Mouse (Mus musculus): ENCODE data around the gene Mbnl2. TPM values are rescaled to one million over a fixed set of nuclear protein-coding genes. Genes with fewer than 3 reads are reported as not detected.

The Mbnl2 gene
- total RNA-seq (2023): 73.5 TPM

DNA sequence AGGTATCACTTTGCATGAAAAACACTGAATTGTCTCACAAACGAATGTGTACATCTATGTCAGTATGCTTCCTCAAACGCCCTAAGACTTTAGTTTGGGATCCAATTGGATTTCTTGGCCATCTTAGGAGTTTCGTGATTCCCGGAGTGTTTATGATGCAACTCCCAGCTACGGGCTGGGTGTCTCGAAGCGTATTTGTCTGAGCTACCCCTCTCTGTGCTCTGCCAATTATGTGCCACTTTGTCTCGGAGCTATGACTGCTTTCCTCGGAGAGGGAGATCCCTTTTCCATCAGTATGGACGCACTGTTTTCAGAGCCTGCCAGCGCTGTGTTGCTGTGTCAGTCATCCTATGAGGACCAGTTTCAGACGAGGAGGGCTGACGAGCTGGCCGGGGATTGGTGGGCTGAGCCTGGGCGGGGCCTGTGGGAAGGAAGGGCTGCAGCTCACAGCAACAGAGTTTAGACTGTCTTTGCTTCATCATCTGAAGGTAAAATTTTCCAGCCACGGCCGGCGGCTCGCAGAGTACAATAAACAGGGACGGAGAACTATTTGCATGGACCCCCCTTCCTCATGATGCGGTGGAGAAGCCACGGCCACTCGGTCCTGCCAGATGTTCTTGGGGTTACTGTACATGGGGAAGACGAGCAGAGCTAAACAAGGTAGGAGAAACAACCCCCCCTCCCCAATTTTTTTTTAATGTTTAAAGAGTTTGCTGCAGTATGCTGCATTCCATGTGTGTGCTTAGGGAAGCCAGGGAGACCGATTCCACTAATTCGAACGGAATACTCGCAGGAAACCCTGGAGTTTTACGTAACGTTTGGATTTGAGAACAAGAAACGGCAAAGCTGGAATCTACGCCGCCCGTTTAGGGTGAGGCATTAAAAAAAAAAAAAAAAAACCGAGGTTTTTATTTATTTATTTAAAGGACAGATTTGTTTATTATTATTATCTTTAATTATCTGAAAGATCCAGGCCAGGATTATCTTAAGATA is at the start of gene Mbnl2:
Gene Mbnl2 (plus strand): TSS at position 424 of the 993 bp plus-strand sequence.

DNA sequence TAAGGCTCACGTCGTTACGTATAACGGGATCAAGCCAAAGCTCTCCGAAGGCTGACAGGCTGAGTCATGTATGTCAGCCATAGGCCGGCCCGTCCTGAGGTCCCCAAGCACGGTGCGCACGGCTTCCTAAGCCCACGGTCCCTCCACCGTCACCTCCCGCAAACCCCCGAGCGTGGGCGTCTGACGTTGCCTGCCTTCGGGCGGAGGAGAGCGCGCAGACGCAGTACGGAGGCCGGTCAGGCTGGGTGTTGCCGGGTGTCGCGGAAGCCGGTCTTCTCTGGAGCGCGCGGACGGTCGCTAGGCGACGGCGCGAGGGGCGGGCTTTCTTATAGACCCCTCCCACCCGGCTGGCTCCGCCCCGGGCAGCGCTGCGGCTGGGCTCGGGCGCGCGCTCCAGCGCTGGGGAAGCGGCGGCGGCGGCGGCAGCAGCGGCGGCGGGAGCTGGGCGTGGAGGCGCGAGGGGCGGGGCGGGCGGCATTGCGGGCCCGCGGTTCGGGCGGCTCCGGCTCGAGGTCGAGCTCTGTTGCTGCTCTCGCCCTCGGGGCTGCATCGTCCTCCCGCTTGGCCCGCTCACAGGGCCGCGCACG is 202.6 kb downstream of the Mbnl2 start, which contains the start of gene Rap2a:
Gene Rap2a (plus strand): TSS at position 463 of the 587 bp plus-strand sequence.

Other genes with a start within 250 kb of the Mbnl2 start
- not detected for gene Oxgr1, start 233.2 kb upstream of the Mbnl2 start, total RNA-seq (2023)
- gene Rap2a, start 202.8 kb downstream of the Mbnl2 start, total RNA-seq (2023): 6.4 TPM

All from CD4-positive naive resting alpha-beta T cell, adult 57 days (primary cell).